In the genomic region with DNA sequence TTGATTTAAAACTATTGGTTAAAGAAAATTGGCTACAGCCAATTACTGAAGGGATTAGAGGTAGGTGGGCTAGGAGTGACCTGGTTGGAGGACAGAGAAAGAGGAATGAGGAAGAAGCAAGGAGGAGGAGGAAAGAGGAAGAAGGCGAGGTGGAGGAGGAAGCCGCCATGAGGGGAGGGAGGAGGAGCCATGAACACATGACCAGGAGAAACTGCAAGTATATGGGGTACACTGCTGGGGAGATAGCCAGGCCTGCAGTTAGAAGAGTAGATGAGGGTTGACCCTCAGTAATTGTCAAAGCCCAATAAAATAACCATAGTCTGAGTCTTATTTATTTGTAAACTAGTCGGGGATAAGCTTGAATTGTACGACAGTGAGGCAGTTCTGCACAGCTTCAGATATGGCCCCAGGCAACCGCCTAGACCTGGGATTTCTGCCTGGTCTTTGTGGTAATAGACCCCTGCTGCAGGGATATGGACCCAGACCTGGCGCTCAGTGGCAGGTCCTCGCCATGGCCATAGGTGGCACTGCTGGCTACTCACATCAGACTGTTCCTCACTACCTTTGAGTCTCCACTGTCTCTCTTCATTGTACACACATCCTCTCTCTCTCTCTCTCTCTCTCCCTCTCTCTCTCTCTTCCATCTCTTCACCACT, we compare ENCODE assay signal across 20 mouse cellular contexts. TPM values are rescaled to one million over a fixed set of nuclear protein-coding genes. Genes with fewer than 3 reads are reported as not detected.
DNase-seq lines count a peak whose midpoint lies in the region; ATAC-seq and TF ChIP-seq lines count a peak whose summit lies in the region.
"Had no signal": no experiment of that assay in that cellular context is flagged by ENCODE, and none has a peak within 500 bp of the region (broad histone marks: within the 10 kb centered on the region; RNA-seq: fewer than 3 reads in every experiment).

No protein-coding gene starts in this region.

- WGBS in intestine, embryonic 15.5 days = 88% methylated on average over 7 of the region's 7 CpGs
- WGBS in intestine, postnatal 0 days = 84% methylated on average over 7 of the region's 7 CpGs
- WGBS in intestine, embryonic 16.5 days = 85% methylated on average over 7 of the region's 7 CpGs
- WGBS in small intestine, adult 2 months = 84% methylated on average over 7 of the region's 7 CpGs

- H3K27ac ChIP-seq in intestine, embryonic 15.5 days = no peak overlapping the region
- H3K27ac ChIP-seq in intestine, postnatal 0 days (ENCODE audit: low read depth, low read length) = no peak overlapping the region
- no peak overlapping the region for H3K27ac ChIP-seq in intestine, embryonic 16.5 days (ENCODE audit: low read length)
- no peak overlapping the region for H3K27ac ChIP-seq in small intestine, adult 2 months (ENCODE audit: insufficient read depth, low read depth, low read length)
- H3K27ac ChIP-seq: forebrain, embryonic 12.5 days; heart, embryonic 15.5 days; hindbrain, embryonic 12.5 days; midbrain, embryonic 13.5 days had no signal

- H3K4me1 ChIP-seq in intestine, embryonic 15.5 days (replicated peaks) = no peaks in the 10 kb centered on the region
- no peaks in the 10 kb centered on the region for H3K4me1 ChIP-seq in intestine, postnatal 0 days (replicated peaks; ENCODE audit: control insufficient read depth, insufficient read depth, low read length)
- peaks cover 66% of the 10 kb centered on the region for H3K4me1 ChIP-seq in G1E (ENCODE audit: insufficient read depth, low read depth, low read length)
- H3K4me1 ChIP-seq in intestine, embryonic 16.5 days (ENCODE audit: control insufficient read depth, insufficient read depth, low read length) = no peaks in the 10 kb centered on the region
- no peaks in the 10 kb centered on the region for H3K4me1 ChIP-seq in small intestine, adult 2 months (ENCODE audit: control insufficient read depth, insufficient read depth, insufficient read length, low read length)
- H3K4me1 ChIP-seq: forebrain, embryonic 12.5 days; heart, embryonic 15.5 days; hindbrain, embryonic 12.5 days; midbrain, embryonic 13.5 days had no signal

- no peaks in the 10 kb centered on the region for H3K27me3 ChIP-seq in intestine, embryonic 15.5 days (replicated peaks)
- H3K27me3 ChIP-seq in intestine, postnatal 0 days (replicated peaks; ENCODE audit: control insufficient read depth, insufficient read depth, low read length) = no peaks in the 10 kb centered on the region
- H3K27me3 ChIP-seq in G1E (ENCODE audit: insufficient read depth, low read length) = no peaks in the 10 kb centered on the region
- H3K27me3 ChIP-seq in intestine, embryonic 16.5 days (replicated peaks; ENCODE audit: control insufficient read depth, insufficient read depth, low read length) = no peaks in the 10 kb centered on the region
- no peaks in the 10 kb centered on the region; the same call in 1 of the 2 replicates for H3K27me3 ChIP-seq in small intestine, adult 2 months (ENCODE audit: control insufficient read depth, insufficient read depth, low read length)
- H3K27me3 ChIP-seq: forebrain, embryonic 12.5 days; hindbrain, embryonic 12.5 days had no signal

- peak; percentile 91 for DNase-seq in G1E (ENCODE audit: low spot score)
- DNase-seq in kidney, adult 9 months = no peak
- no peak for DNase-seq in kidney, postnatal 10 days
- no peak for DNase-seq in layer of hippocampus, postnatal 36 days
- DNase-seq: B cell, adult 2 months; cerebellum, adult 9-11 months; gastrocnemius, postnatal 14 days; kidney, adult 18-20 months; left cerebral cortex, postnatal 4 days had no signal

- TF ChIP-seq POLR2A in small intestine, adult 2 months (IDR thresholded peaks at IDR 0.05; ENCODE audit: low read depth, low read length) = no peak

- no peak for TF ChIP-seq CTCF in intestine, postnatal 0 days (IDR thresholded peaks at IDR 0.05; ENCODE audit: low read depth)
- TF ChIP-seq CTCF in G1E (IDR thresholded peaks at IDR 0.05; ENCODE audit: low read depth, low read length) = no peak
- no peak for TF ChIP-seq CTCF in small intestine, adult 2 months (IDR thresholded peaks at IDR 0.05; ENCODE audit: extremely low read depth, insufficient read length, insufficient replicate concordance, low read depth, low read length)

- no peaks in the 10 kb centered on the region for H3K9me3 ChIP-seq in intestine, embryonic 15.5 days
- H3K9me3 ChIP-seq in intestine, postnatal 0 days (ENCODE audit: control insufficient read depth) = no peaks in the 10 kb centered on the region
- H3K9me3 ChIP-seq in G1E (replicated peaks) = no peaks in the 10 kb centered on the region
- no peaks in the 10 kb centered on the region for H3K9me3 ChIP-seq in intestine, embryonic 16.5 days (ENCODE audit: control insufficient read depth, low read length)
- H3K9me3 ChIP-seq: forebrain, embryonic 12.5 days; heart, embryonic 15.5 days; hindbrain, embryonic 12.5 days; midbrain, embryonic 13.5 days had no signal

- H3K4me2 ChIP-seq in intestine, embryonic 15.5 days (replicated peaks) = no peak overlapping the region
- H3K4me2 ChIP-seq in intestine, postnatal 0 days (replicated peaks; ENCODE audit: low read depth) = no peak overlapping the region
- H3K4me2 ChIP-seq in intestine, embryonic 16.5 days (ENCODE audit: low read depth, low read length) = no peak overlapping the region
- H3K4me2 ChIP-seq: forebrain, embryonic 12.5 days; heart, embryonic 15.5 days; hindbrain, embryonic 12.5 days; midbrain, embryonic 13.5 days had no signal

- no peak overlapping the region for H3K9ac ChIP-seq in intestine, embryonic 15.5 days
- H3K9ac ChIP-seq in intestine, postnatal 0 days (ENCODE audit: low read depth, low read length) = no peak overlapping the region
- H3K9ac ChIP-seq in intestine, embryonic 16.5 days (ENCODE audit: low read depth, low read length) = no peak overlapping the region
- H3K9ac ChIP-seq: forebrain, embryonic 12.5 days; heart, embryonic 15.5 days; hindbrain, embryonic 12.5 days; midbrain, embryonic 13.5 days had no signal

- no peak overlapping the region for H3K4me3 ChIP-seq in intestine, embryonic 15.5 days (replicated peaks)
- no peak overlapping the region for H3K4me3 ChIP-seq in intestine, postnatal 0 days (ENCODE audit: low read depth, low read length)
- peak overlapping the region; percentile 82 for H3K4me3 ChIP-seq in G1E (ENCODE audit: low read depth, low read length)
- no peak overlapping the region; the same call in 1 of the 2 replicates for H3K4me3 ChIP-seq in intestine, embryonic 16.5 days (ENCODE audit: low read length)
- H3K4me3 ChIP-seq in small intestine, adult 2 months (ENCODE audit: low read depth, low read length) = peak overlapping the region; percentile 23
- H3K4me3 ChIP-seq: forebrain, embryonic 12.5 days; heart, embryonic 15.5 days; hindbrain, embryonic 12.5 days; midbrain, embryonic 13.5 days had no signal

- H3K36me3 ChIP-seq in intestine, embryonic 15.5 days = no peaks in the 10 kb centered on the region
- no peaks in the 10 kb centered on the region for H3K36me3 ChIP-seq in intestine, postnatal 0 days (ENCODE audit: control insufficient read depth, insufficient read depth)
- H3K36me3 ChIP-seq in G1E (replicated peaks) = peaks cover 70% of the 10 kb centered on the region
- no peaks in the 10 kb centered on the region for H3K36me3 ChIP-seq in intestine, embryonic 16.5 days (ENCODE audit: control insufficient read depth, insufficient read depth, low read length)
- H3K36me3 ChIP-seq in small intestine, adult 2 months (ENCODE audit: control insufficient read depth, insufficient read depth, low read length) = no peaks in the 10 kb centered on the region
- H3K36me3 ChIP-seq: forebrain, embryonic 12.5 days; heart, embryonic 15.5 days; hindbrain, embryonic 12.5 days; midbrain, embryonic 13.5 days had no signal

- ATAC-seq in intestine, embryonic 15.5 days = peak; percentile 59
- no peak; the same call in 1 of the 2 replicates for ATAC-seq in intestine, postnatal 0 days
- peak; percentile 95 for ATAC-seq in G1E (ENCODE audit: extremely low read depth, insufficient number of reproducible peaks, low FRiP score, poor library complexity, severe bottlenecking)
- peak; percentile 64 for ATAC-seq in intestine, embryonic 16.5 days
- ATAC-seq: lung, postnatal 0 days; midbrain, embryonic 13.5 days had no signal

RNA-seq across cellular contexts. Expression of gene Smoc1, which starts 7.2 kb away (rescaled TPM):
- polyA plus RNA-seq in intestine, embryonic 15.5 days (2015; fragmentation: Nextera tagmentation; extraction: Ambion mirVana) = 8.1 and 9.6 TPM in 2 replicates
- polyA plus RNA-seq in intestine, postnatal 0 days (2015; fragmentation: Nextera tagmentation; extraction: Ambion mirVana) = 3.9 and 4.6 TPM in 2 replicates
- total RNA-seq in G1E (2014; fragmentation: Nextera tagmentation) = 33.8 and 36.3 TPM in 2 replicates
- 28.1 and 28.3 TPM in 2 replicates for total RNA-seq in G1E (2017)
- polyA plus RNA-seq in G1E (2012) = 7.4 and 10.6 TPM in 2 replicates
- polyA plus RNA-seq in intestine, embryonic 16.5 days (2015; fragmentation: Nextera tagmentation; extraction: Ambion mirVana) = 9.2 and 9.6 TPM in 2 replicates
- 3.8 and 4.4 TPM in 2 replicates for polyA plus RNA-seq in small intestine, adult 2 months (2012; rRNA removed)
- 1 to 10 TPM; 7.4 to 7.8 TPM for total RNA-seq in layer of hippocampus, postnatal 36 days (2021)

RNA-seq across cellular contexts. Expression of gene Slc10a1, which starts 50.9 kb away (rescaled TPM):
- polyA plus RNA-seq in intestine, embryonic 15.5 days (2015; fragmentation: Nextera tagmentation; extraction: Ambion mirVana) = 0.36 and 0.47 TPM in 2 replicates
- 0.43 and 0.56 TPM in 2 replicates for polyA plus RNA-seq in intestine, postnatal 0 days (2015; fragmentation: Nextera tagmentation; extraction: Ambion mirVana)
- total RNA-seq in G1E (2014; fragmentation: Nextera tagmentation) (not detected in 2 replicates), G1E (2017) (0.44 and 0.52 TPM in 2 replicates)
- not detected in 2 replicates for polyA plus RNA-seq in G1E (2012)
- polyA plus RNA-seq in intestine, embryonic 16.5 days (2015; fragmentation: Nextera tagmentation; extraction: Ambion mirVana) = 0.48 and 0.70 TPM in 2 replicates
- polyA plus RNA-seq in small intestine, adult 2 months (2012; rRNA removed) = not detected in 2 replicates
- total RNA-seq in layer of hippocampus, postnatal 36 days (2021) = not detected
- total RNA-seq: gastrocnemius, postnatal 14 days; layer of hippocampus, adult 18-20 months; left cerebral cortex, postnatal 4 days had no signal
- polyA plus RNA-seq: brain, embryonic 14.5 days had no signal

Comparison
In these comparisons a context has a peak if more than half of its experiments do, and no peak if none do; other contexts are left out.
1. H3K4me3 ChIP-seq: peak in G1E (single experiment) and small intestine, adult 2 months (single experiment); none in intestine, embryonic 15.5 days (single experiment), intestine, postnatal 0 days (single experiment) and intestine, embryonic 16.5 days (single experiment).